Mouse (Mus musculus) limb, embryonic 14.5 days (tissue): ENCODE data around the gene Cdca4. TPM values are rescaled to one million over a fixed set of nuclear protein-coding genes. Genes with fewer than 3 reads are reported as not detected.
A peak's percentile ranks its signal among the peaks of the same experiment; 100 is the strongest.

Experiments used
- ATAC-seq: fragments of 200-750 bp; cut with Nextera tagmentation; 2 replicates; pipeline ENCODE4 v1.8.0; 2017; ENCODE audit warnings: low read depth, moderate number of reproducible peaks, moderate TSS enrichment; ENCODE audit not compliant: low FRiP score
- DNase-seq: peaks from one replicate; pipeline ENCODE4 v3.0.0-alpha.2; 2015; ENCODE audit warnings: low spot score
- H3K27ac ChIP-seq: fragments of 300-500 bp; sonication (generic); replicated peaks from 2 replicates; pipeline ENCODE4 v1.5.1; 2014; ENCODE audit warnings: low read depth, mild to moderate bottlenecking, low read length, moderate library complexity, mixed read lengths
- H3K27me3 ChIP-seq: fragments of 300-500 bp; sonication (generic); 2 replicates; pipeline ENCODE4 v1.6.1; 2014; ENCODE audit warnings: low read length, mixed read lengths; ENCODE audit not compliant: control insufficient read depth, insufficient read depth
- H3K36me3 ChIP-seq: fragments of 300-500 bp; sonication (generic); 2 replicates; pipeline ENCODE4 v1.6.1; 2014; ENCODE audit warnings: mild to moderate bottlenecking, low read length, moderate library complexity, mixed read lengths; ENCODE audit not compliant: control insufficient read depth, insufficient read depth
- H3K4me1 ChIP-seq: fragments of 300-500 bp; sonication (generic); 2 replicates; pipeline ENCODE4 v1.6.1; 2014; ENCODE audit warnings: antibody characterized with exemption, low read length, mixed read lengths; ENCODE audit not compliant: control insufficient read depth, insufficient read depth
- H3K4me2 ChIP-seq: fragments of 300-500 bp; sonication (generic); replicated peaks from 2 replicates; pipeline ENCODE4 v1.6.1; 2014; ENCODE audit warnings: low read depth, mild to moderate bottlenecking, low read length, moderate library complexity; ENCODE audit not compliant: severe bottlenecking
- H3K4me3 ChIP-seq: fragments of 300-500 bp; sonication (generic); replicated peaks from 2 replicates; pipeline ENCODE4 v1.5.1; 2014; ENCODE audit warnings: low read length
- H3K9ac ChIP-seq: fragments of 300-500 bp; sonication (generic); 2 replicates; pipeline ENCODE4 v1.6.1; 2014; ENCODE audit warnings: mild to moderate bottlenecking, low read depth, low read length, moderate library complexity; ENCODE audit not compliant: severe bottlenecking
- H3K9me3 ChIP-seq: fragments of 300-500 bp; sonication (generic); 2 replicates; pipeline ENCODE4 v1.6.1; 2016; ENCODE audit warnings: low read length; ENCODE audit not compliant: control insufficient read depth
- POLR2A ChIP-seq: fragments of 200-500 bp; IDR thresholded peaks from 2 replicates; pipeline ENCODE4 v1.8.0; 2012; ENCODE audit warnings: inconsistent platforms, mild to moderate bottlenecking, moderate library complexity, borderline replicate concordance; ENCODE audit not compliant: insufficient read depth, insufficient read length; ENCODE audit errors: extremely low read depth
- whole genome bisulfite sequencing: fragments of 180-500 bp; shearing (Covaris S2); extraction: QIAGEN DNeasy Blood & Tissue Kit; methylation state at CpG from one replicate; pipeline ENCODE4 v1.1.7; 2014; 5-methylcytosine and 5-hydroxymethylcytosine counted together
- polyA plus RNA-seq, 2 experiments: library from polyadenylated mRNA; depleted of rRNA in 1 of 2; stranded (reverse) in 1 of 2; unstranded in 1 of 2; fragments of >200 nt; fragmentation: Nextera tagmentation in 1 of 2; extraction: Ambion mirVana in 1 of 2; gene quantifications; 2 replicates each; pipeline versions ENCODE4 v1.2.1 to v1.2.3; 2012 to 2014

Cdca4 gene
- polyA plus RNA-seq, 2 experiments: 81.0 to 113 TPM

GRCm38 (mm10) chr12:112808212-112808586 is 21.0 kb downstream of the Cdca4 start:
- Histone ChIP-seq H3K4me2 (peak overlapping the region; percentile 98), H3K27me3 (no peaks in the 10 kb centered on the region), H3K4me1 (peaks cover 11% of the 10 kb centered on the region), H3K27ac (no peak overlapping the region), H3K4me3 (peak overlapping the region; percentile 67), H3K36me3 (no peaks in the 10 kb centered on the region), H3K9ac (peak overlapping the region; percentile 54), H3K9me3 (no peaks in the 10 kb centered on the region)
- no peak for TF ChIP-seq POLR2A
- 72% methylated on average over 5 of the region's 5 CpGs for WGBS
- DNase-seq: no peak
- no peak for ATAC-seq

- WGBS: 78% methylated on average over 4 of the region's 4 CpGs
- Histone ChIP-seq H3K9me3 (no peaks in the 10 kb centered on the region), H3K4me3 (no peak overlapping the region), H3K9ac (peak overlapping the region; percentile 54), H3K27ac (no peak overlapping the region), H3K4me1 (peaks cover 11% of the 10 kb centered on the region), H3K36me3 (no peaks in the 10 kb centered on the region), H3K4me2 (0 out of 2 replicates have a peak overlapping the region, but pooled peaks have one; percentile 98), H3K27me3 (no peaks in the 10 kb centered on the region)
- DNase-seq (no peak), ATAC-seq (no peak)
- no peak for TF ChIP-seq POLR2A
Measured at GRCm38 (mm10) chr12:112807796-112808195, 21.4 kb downstream of the Cdca4 start.

DNA sequence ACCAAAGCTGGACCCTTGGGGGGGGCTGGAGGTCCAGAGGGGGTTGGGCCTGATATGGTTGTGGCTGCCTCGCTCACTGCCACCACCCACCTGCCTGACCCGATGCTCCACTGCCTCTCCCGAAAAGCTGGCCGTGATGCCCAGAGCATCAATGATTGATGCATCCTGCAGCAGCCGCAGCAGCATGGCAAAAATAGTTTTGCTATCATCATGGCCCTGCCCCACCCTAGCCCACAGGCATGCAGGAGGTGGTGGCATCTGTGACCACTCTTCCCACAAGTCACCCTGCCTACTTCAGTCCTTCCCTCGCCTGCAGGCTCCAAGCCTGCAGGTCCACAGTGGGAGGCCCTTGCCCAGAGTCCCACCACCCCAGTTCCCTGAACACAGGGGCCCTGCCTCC is 23.2 kb downstream of the Cdca4 start:
- DNase-seq (no peak), ATAC-seq (no peak)
- Histone ChIP-seq H3K27ac (no peak overlapping the region), H3K4me2 (no peak overlapping the region), H3K27me3 (peaks cover 9% of the 10 kb centered on the region), H3K36me3 (no peaks in the 10 kb centered on the region), H3K4me3 (no peak overlapping the region), H3K4me1 (peaks cover 15% of the 10 kb centered on the region), H3K9me3 (no peaks in the 10 kb centered on the region), H3K9ac (no peak overlapping the region)
- 71% methylated on average over 6 of the region's 6 CpGs for WGBS
- TF ChIP-seq POLR2A: no peak

GRCm38 (mm10) chr12:112804046-112804445 is 25.2 kb downstream of the Cdca4 start:
- TF ChIP-seq POLR2A: no peak
- peaks cover 8% of the 10 kb centered on the region for H3K4me1 ChIP-seq
- no peak overlapping the region for H3K4me3 ChIP-seq
- H3K27me3 ChIP-seq: peaks cover 14% of the 10 kb centered on the region
- ATAC-seq (no peak), DNase-seq (no peak)
- 37% methylated on average over 11 of the region's 13 CpGs for WGBS
- H3K9me3 ChIP-seq: no peaks in the 10 kb centered on the region
- H3K4me2 ChIP-seq: no peak overlapping the region
- no peak overlapping the region for H3K27ac ChIP-seq
- H3K36me3 ChIP-seq: no peaks in the 10 kb centered on the region
- no peak overlapping the region for H3K9ac ChIP-seq

GRCm38 (mm10) chr12:112802917-112803316 is 26.3 kb downstream of the Cdca4 start:
- Histone ChIP-seq H3K9me3 (no peaks in the 10 kb centered on the region), H3K4me2 (peak overlapping the region; percentile 99; the same call in 1 of the 2 replicates), H3K27ac (no peak overlapping the region), H3K27me3 (peaks cover 14% of the 10 kb centered on the region), H3K4me1 (peaks cover 14% of the 10 kb centered on the region), H3K4me3 (no peak overlapping the region), H3K36me3 (no peaks in the 10 kb centered on the region), H3K9ac (no peak overlapping the region)
- 6% methylated on average over 3 of the region's 3 CpGs for WGBS
- no peak for TF ChIP-seq POLR2A
- DNase-seq (no peak), ATAC-seq (no peak)
